Mouse (Mus musculus) A20 (cell line): ENCODE measurements around the gene Fmc1.

ENCODE experiments used
- DNase-seq: peaks from one replicate; pipeline ENCODE4 v3.0.0-alpha.2; 2011; ENCODE audit warnings: low read depth, low spot score

Gene Fmc1

GRCm38 (mm10) chr6:38551989-38552635, 18.8 kb downstream of the Fmc1 start:
- peak; percentile 98 for DNase-seq

GRCm38 (mm10) chr6:38552636-38553000, 19.3 kb downstream of the Fmc1 start:
- DNase-seq = no peak

GRCm38 (mm10) chr6:38576096-38576495, 42.8 kb downstream of the Fmc1 start:
- DNase-seq = peak; percentile 72

- no peak for DNase-seq
These were observed 47.0 kb downstream of the Fmc1 start for GRCm38 (mm10) chr6:38580112-38580857.

- DNase-seq = no peak
These were observed 48.4 kb downstream of the Fmc1 start for GRCm38 (mm10) chr6:38581711-38582110.
